Mouse (Mus musculus) MEL (cell line): ENCODE results near the gene Meiob.

Experiments used
- CTCF ChIP-seq, 3 experiments: IDR thresholded peaks in 2 of 3; conservative IDR thresholded peaks in 1 of 3; 2 replicates each; pipeline ENCODE4 v1.5.1; 2011 to 2012; ENCODE audit warnings: low read length in 3 of 3, low read depth in 2 of 3, mild to moderate bottlenecking in 2 of 3, improper control_type of control experiment in 1 of 3, inconsistent platforms in 1 of 3, mixed read lengths in 1 of 3, moderate library complexity in 1 of 3; ENCODE audit not compliant: control insufficient read depth in 1 of 3, insufficient read depth in 1 of 3, poor library complexity in 1 of 3, severe bottlenecking in 1 of 3
- GATA1 ChIP-seq: IDR thresholded peaks from 2 replicates; pipeline ENCODE4 v1.6.1; 2011; ENCODE audit warnings: low read depth, low read length, improper control_type of control experiment
- JUND ChIP-seq: IDR thresholded peaks from 2 replicates; pipeline ENCODE4 v1.6.1; 2011; ENCODE audit warnings: low read depth, mild to moderate bottlenecking, improper control_type of control experiment, low read length
- MAZ ChIP-seq: IDR thresholded peaks from 2 replicates; pipeline ENCODE4 v1.6.1; 2012; ENCODE audit warnings: low read depth, mild to moderate bottlenecking, inconsistent platforms, low read length, improper control_type of control experiment
- POLR2A ChIP-seq, 2 experiments: IDR thresholded peaks; 2 replicates each; pipeline ENCODE4 v1.6.1; 2011 to 2012; ENCODE audit warnings: low read length in 2 of 2, mild to moderate bottlenecking in 2 of 2, control low read depth in 1 of 2, improper control_type of control experiment in 1 of 2, low read depth in 1 of 2, moderate library complexity in 1 of 2; ENCODE audit not compliant: control insufficient read depth in 1 of 2, insufficient read depth in 1 of 2, poor library complexity in 1 of 2
- RAD21 ChIP-seq: IDR thresholded peaks from 2 replicates; pipeline ENCODE4 v1.6.1; 2011; ENCODE audit warnings: mild to moderate bottlenecking, low read depth, low read length, improper control_type of control experiment
- SMC3 ChIP-seq: IDR thresholded peaks from 2 replicates; pipeline ENCODE4 v1.6.1; 2011; ENCODE audit warnings: low read depth, low read length, improper control_type of control experiment
- ZNF384 ChIP-seq: IDR thresholded peaks from 2 replicates; pipeline ENCODE4 v1.6.1; 2012; ENCODE audit warnings: low read depth, mild to moderate bottlenecking, inconsistent platforms, low read length, improper control_type of control experiment

DNA sequence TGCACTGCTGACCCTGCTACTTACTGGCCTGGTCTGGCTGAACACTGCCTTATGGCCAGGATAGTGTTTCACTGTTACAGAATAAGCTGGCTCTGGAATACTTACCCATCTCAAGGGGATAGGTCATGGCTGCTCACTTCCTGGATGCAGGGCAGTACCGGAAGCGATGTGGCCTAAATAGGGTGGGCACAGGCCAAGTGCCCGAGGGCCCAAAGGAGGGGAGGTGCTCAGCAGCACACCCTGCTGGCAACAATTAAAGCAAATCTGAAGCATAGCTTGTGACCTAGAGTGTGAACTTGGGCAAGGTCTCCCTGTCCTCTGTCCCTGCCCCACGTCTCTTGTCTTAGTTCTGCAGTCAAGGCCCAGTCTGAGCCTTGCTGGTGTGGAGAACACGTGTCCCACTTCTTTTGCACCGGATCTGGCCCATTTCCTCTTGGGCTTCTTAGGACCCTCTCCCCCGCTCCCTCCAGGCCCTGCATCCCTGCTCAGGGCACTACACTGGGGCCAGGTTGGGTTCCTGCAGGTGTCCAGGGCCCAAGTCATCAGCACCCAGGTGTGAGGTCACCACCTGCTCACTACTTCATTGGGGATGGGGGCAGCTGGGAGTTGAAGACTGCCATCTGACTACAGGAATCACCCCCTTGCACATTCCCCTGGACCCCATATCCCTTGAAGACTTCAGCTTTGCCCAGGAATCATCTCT is 77.8 kb downstream of the Meiob start:
- TF ChIP-seq MAZ = no peak
- no peak for TF ChIP-seq GATA1
- TF ChIP-seq ZNF384 = no peak
- no peak for TF ChIP-seq JUND
- peak in 1 of 2 experiments; percentile 53; a peak in 2 of 4 replicates for TF ChIP-seq POLR2A (IDR thresholded peaks at IDR 0.05; ENCODE audit: control insufficient read depth in 1 of 2, insufficient read depth in 1 of 2, low read depth in 1 of 2, low read length in 2 of 2, poor library complexity in 1 of 2)
- peak; percentile 71 for TF ChIP-seq SMC3
- TF ChIP-seq CTCF (IDR thresholded peaks at IDR 0.05 in 2 of 3, conservative IDR thresholded peaks at IDR 0.05 in 1 of 3; ENCODE audit: control insufficient read depth in 1 of 3, insufficient read depth in 1 of 3, low read depth in 2 of 3, low read length in 3 of 3, poor library complexity in 1 of 3, severe bottlenecking in 1 of 3) = peak; percentile 63 to 67 (median 64)
- TF ChIP-seq RAD21 = peak; percentile 36
